In genomic region chr1:189933480-189934202, GRCm38 (mm10) we compare ENCODE assay signal across 13 mouse cellular contexts. TPM values are rescaled to one million over a fixed set of nuclear protein-coding genes. Genes with fewer than 3 reads are reported as not detected.
A peak's percentile ranks its signal among the peaks of the same experiment; 100 is the strongest.
DNase-seq lines count a peak whose midpoint lies in the region; ATAC-seq lines count a peak whose summit lies in the region.
"Had no signal": no experiment of that assay in that cellular context is flagged by ENCODE, and none has a peak within 500 bp of the region (broad histone marks: within the 10 kb centered on the region; RNA-seq: fewer than 3 reads in every experiment).

No protein-coding gene starts in this region.

- H3K4me1 ChIP-seq in heart, embryonic 10.5 days = peaks cover 21% of the 10 kb centered on the region
- H3K4me1 ChIP-seq in intestine, embryonic 14.5 days (replicated peaks; ENCODE audit: control insufficient read depth, insufficient read depth, low read length) = no peaks in the 10 kb centered on the region
- H3K4me1 ChIP-seq in hindbrain, embryonic 12.5 days = 0 out of 2 replicates have a peak, but pooled peaks cover 3% of the 10 kb centered on the region

- peak; percentile 43; the same call in 1 of the 2 replicates for ATAC-seq in intestine, embryonic 14.5 days (replicated peaks; ENCODE audit: low FRiP score, low TSS enrichment, low read depth)
- peak; percentile 96 for ATAC-seq in megakaryocyte-erythroid progenitor cell, adult 5-6 weeks (replicated peaks; ENCODE audit: low FRiP score, low TSS enrichment, poor library complexity, severe bottlenecking)
- no peak for ATAC-seq in hindbrain, embryonic 12.5 days (ENCODE audit: low FRiP score)

- intact Hi-C loops in heart, postnatal 25 days (cut with DNase I) = no loop called here

- no peak overlapping the region for H3K9ac ChIP-seq in intestine, embryonic 14.5 days (ENCODE audit: low read length)
- no peak overlapping the region for H3K9ac ChIP-seq in hindbrain, embryonic 12.5 days
- H3K9ac ChIP-seq: neural tube, embryonic 12.5 days had no signal

- WGBS in heart, embryonic 10.5 days = 51% methylated on average over 9 of the region's 9 CpGs
- 67% methylated on average over 9 of the region's 9 CpGs for WGBS in intestine, embryonic 14.5 days
- 67% methylated on average over 9 of the region's 9 CpGs for WGBS in hindbrain, embryonic 12.5 days

- H3K27ac ChIP-seq in heart, embryonic 10.5 days = peak overlapping the region; percentile 69
- no peak overlapping the region for H3K27ac ChIP-seq in intestine, embryonic 14.5 days (ENCODE audit: low read depth)
- H3K27ac ChIP-seq in hindbrain, embryonic 12.5 days = no peak overlapping the region
- H3K27ac ChIP-seq: gastrocnemius, adult 2 months; macrophage; neural tube, embryonic 12.5 days had no signal

- H3K27me3 ChIP-seq in heart, embryonic 10.5 days (ENCODE audit: insufficient read depth, poor library complexity, severe bottlenecking) = no peaks in the 10 kb centered on the region; the same call in 1 of the 2 replicates
- H3K27me3 ChIP-seq in intestine, embryonic 14.5 days (replicated peaks; ENCODE audit: control insufficient read depth, insufficient read depth, low read length) = no peaks in the 10 kb centered on the region
- H3K27me3 ChIP-seq in hindbrain, embryonic 12.5 days = no peaks in the 10 kb centered on the region; the same call in 1 of the 2 replicates
- H3K27me3 ChIP-seq: neural tube, embryonic 12.5 days had no signal

- H3K9me3 ChIP-seq in heart, embryonic 10.5 days = no peaks in the 10 kb centered on the region
- no peaks in the 10 kb centered on the region for H3K9me3 ChIP-seq in intestine, embryonic 14.5 days (ENCODE audit: control insufficient read depth, low read length)
- no peaks in the 10 kb centered on the region for H3K9me3 ChIP-seq in hindbrain, embryonic 12.5 days (replicated peaks)
- H3K9me3 ChIP-seq: neural tube, embryonic 12.5 days had no signal

- no peak for DNase-seq in heart, embryonic 10.5 days (ENCODE audit: low spot score)
- no peak for DNase-seq in heart, postnatal 25 days (ENCODE audit: low spot score)
- DNase-seq in A20 (ENCODE audit: low read depth, low spot score) = peak; percentile 29
- no peak for DNase-seq in intestine, embryonic 14.5 days (ENCODE audit: low spot score)
- DNase-seq in ovary, postnatal 10 days (ENCODE audit: low spot score) = no peak
- DNase-seq in cerebellum, postnatal 14 days = no peak
- DNase-seq: B cell, adult 2 months; gastrocnemius, adult 2 months had no signal

- no peak overlapping the region for H3K4me2 ChIP-seq in intestine, embryonic 14.5 days (ENCODE audit: low read length)
- no peak overlapping the region for H3K4me2 ChIP-seq in hindbrain, embryonic 12.5 days (replicated peaks)
- H3K4me2 ChIP-seq: neural tube, embryonic 12.5 days had no signal

- H3K36me3 ChIP-seq in heart, embryonic 10.5 days = no peaks in the 10 kb centered on the region
- no peaks in the 10 kb centered on the region for H3K36me3 ChIP-seq in intestine, embryonic 14.5 days (ENCODE audit: control insufficient read depth, insufficient read depth, low read length)
- H3K36me3 ChIP-seq in hindbrain, embryonic 12.5 days = no peaks in the 10 kb centered on the region
- H3K36me3 ChIP-seq: neural tube, embryonic 12.5 days had no signal

- H3K4me3 ChIP-seq in heart, embryonic 10.5 days = no peak overlapping the region
- H3K4me3 ChIP-seq in intestine, embryonic 14.5 days (ENCODE audit: low read depth, low read length) = no peak overlapping the region
- H3K4me3 ChIP-seq in hindbrain, embryonic 12.5 days = no peak overlapping the region
- H3K4me3 ChIP-seq: erythroblast, embryonic 14.5 days; gastrocnemius, adult 2 months; neural tube, embryonic 12.5 days had no signal

RNA-seq across cellular contexts. Expression of gene Smyd2, which starts 11.5 kb away (rescaled TPM):
- polyA plus RNA-seq in heart, embryonic 10.5 days (2016; fragmentation: Nextera tagmentation; extraction: Ambion mirVana) = 129 and 183 TPM in 2 replicates
- 100 to 1,000 TPM; 105 to 109 TPM for total RNA-seq in heart, postnatal 25 days (2021)
- polyA plus RNA-seq in intestine, embryonic 14.5 days (2014; fragmentation: Nextera tagmentation; extraction: Ambion mirVana) = 124 and 127 TPM in 2 replicates
- total RNA-seq in megakaryocyte-erythroid progenitor cell, adult 5-6 weeks (2014; fragmentation: Nextera tagmentation) = 101 and 125 TPM in 2 replicates
- 152 and 155 TPM in 2 replicates for total RNA-seq in megakaryocyte-erythroid progenitor cell, adult 5-6 weeks (2017)
- 46.2 and 49.8 TPM in 2 replicates for polyA plus RNA-seq in hindbrain, embryonic 12.5 days (2016; fragmentation: Nextera tagmentation; extraction: Ambion mirVana)
